Mouse (Mus musculus): ENCODE data around the gene Klf11. TPM values are rescaled to one million over a fixed set of nuclear protein-coding genes. Genes with fewer than 3 reads are reported as not detected.
"Not testable (repeated sequence)": the region's sequence is repeated elsewhere in the genome, so short reads cannot be mapped to it uniquely, and the experiment has no call there.

Gene Klf11
- polyA plus RNA-seq, 1 experiment from 2014 or later = 11.2 TPM

DNA sequence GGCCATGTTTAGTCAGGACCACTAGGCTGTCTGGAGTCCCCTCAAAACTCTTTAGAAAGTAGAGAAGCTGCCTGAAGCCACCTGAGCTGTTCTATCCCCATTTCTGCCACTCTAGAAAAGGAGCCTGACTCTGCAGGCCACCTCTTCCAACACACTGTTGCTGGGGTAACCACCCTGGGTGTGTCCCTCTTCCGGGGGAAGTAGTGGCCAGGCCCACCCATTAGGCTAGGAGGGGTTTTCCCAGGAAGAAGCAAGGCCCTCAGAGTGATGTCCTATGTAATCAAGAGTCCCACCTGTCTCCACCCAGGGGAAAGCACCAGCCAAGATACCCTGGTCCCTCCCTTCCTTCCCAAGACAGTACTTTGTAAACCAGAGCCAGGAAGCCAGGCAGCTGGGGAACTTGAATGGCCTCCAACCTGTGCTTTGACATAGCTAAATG lies 17.3 kb upstream of the Klf11 start:
- Histone ChIP-seq H3K27me3 (no peaks in the 10 kb centered on the region), H3K36me3 (ENCODE audit: poor library complexity, severe bottlenecking) (no peaks in the 10 kb centered on the region), H3K9me3 (replicated peaks) (no peaks in the 10 kb centered on the region), H3K27ac (no peak overlapping the region), H3K4me2 (no peak overlapping the region), H3K9ac (no peak overlapping the region), H3K4me3 (no peak overlapping the region), H3K4me1 (no peaks in the 10 kb centered on the region)
- WGBS = 81% methylated on average over 1 of the region's 1 CpGs
- no peak for ATAC-seq

GRCm38 (mm10) chr12:24634212-24634611 lies 16.9 kb upstream of the Klf11 start:
- 88% methylated on average over 4 of the region's 4 CpGs for WGBS
- no peaks in the 10 kb centered on the region for H3K27me3 ChIP-seq
- H3K36me3 ChIP-seq (ENCODE audit: poor library complexity, severe bottlenecking) = no peaks in the 10 kb centered on the region
- no peak overlapping the region for H3K27ac ChIP-seq
- H3K9me3 ChIP-seq (replicated peaks) = no peaks in the 10 kb centered on the region
- H3K4me3 ChIP-seq = no peak overlapping the region
- no peak overlapping the region for H3K9ac ChIP-seq
- H3K4me1 ChIP-seq = no peaks in the 10 kb centered on the region
- no peak overlapping the region for H3K4me2 ChIP-seq
- no peak for ATAC-seq

DNA sequence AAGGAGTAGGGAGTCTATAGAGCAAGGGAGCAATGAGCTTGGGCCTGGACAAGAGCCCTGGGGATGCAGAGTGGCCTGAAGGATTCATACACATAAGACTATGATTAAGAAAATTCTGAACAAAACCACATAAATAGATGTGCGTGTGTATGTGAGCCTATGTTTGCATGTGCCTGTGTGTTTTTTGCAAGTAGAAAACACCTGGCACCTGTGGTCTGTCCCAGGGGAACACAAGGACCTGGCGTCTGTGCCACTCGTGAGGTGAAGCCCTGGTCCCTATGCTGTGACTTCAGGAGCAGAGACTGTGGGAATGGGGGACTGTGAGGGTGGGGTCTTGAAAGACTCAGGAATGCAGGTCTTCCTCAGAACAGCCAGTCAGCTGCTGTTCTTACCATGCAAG lies 16.4 kb upstream of the Klf11 start:
- no peaks in the 10 kb centered on the region for H3K36me3 ChIP-seq (ENCODE audit: poor library complexity, severe bottlenecking)
- H3K27me3 ChIP-seq = no peaks in the 10 kb centered on the region
- WGBS = 88% methylated on average over 3 of the region's 3 CpGs

GRCm38 (mm10) chr12:24638787-24639186 lies 12.3 kb upstream of the Klf11 start:
- not testable (repeated sequence) for H3K36me3 ChIP-seq (ENCODE audit: poor library complexity, severe bottlenecking); H3K9ac ChIP-seq; H3K9me3 ChIP-seq (replicated peaks); H3K4me3 ChIP-seq; H3K27me3 ChIP-seq; H3K27ac ChIP-seq; ATAC-seq; H3K4me2 ChIP-seq
- peaks cover 12% of the 10 kb centered on the region for H3K4me1 ChIP-seq
- WGBS = 94% methylated on average over 10 of the region's 10 CpGs

More for the DNA sequence above, 16.4 kb upstream of the Klf11 start:
- ATAC-seq = no peak
- Histone ChIP-seq H3K9ac (no peak overlapping the region), H3K9me3 (replicated peaks) (no peaks in the 10 kb centered on the region), H3K27ac (no peak overlapping the region), H3K4me3 (no peak overlapping the region), H3K4me2 (no peak overlapping the region), H3K4me1 (no peaks in the 10 kb centered on the region)

DNA sequence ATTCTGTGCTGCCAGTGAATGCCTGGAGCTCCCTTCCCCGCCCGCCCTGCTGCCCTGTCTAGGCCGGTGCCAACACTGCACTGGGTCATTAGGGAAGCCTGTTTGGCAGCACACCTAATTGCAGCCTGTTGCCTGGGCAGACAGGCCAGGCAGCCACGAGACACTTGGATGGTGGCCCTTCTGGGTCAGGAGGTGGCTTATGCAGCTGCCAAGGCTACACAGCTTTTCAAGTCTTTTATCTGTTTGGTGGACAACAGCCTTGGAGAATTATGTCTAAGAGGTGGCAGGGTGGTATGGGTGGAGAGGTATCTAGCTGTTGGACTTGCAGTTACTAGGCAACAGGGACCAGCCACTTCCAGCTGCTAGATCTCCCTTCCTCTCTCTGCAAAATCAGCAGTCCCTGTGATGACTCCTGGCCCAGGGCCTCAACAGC lies 8.7 kb upstream of the Klf11 start:
- peak; percentile 94 for ATAC-seq

GRCm38 (mm10) chr12:24644125-24644571 lies 6.9 kb upstream of the Klf11 start:
- ATAC-seq = no peak
- H3K4me3 ChIP-seq = no peak overlapping the region
- WGBS = 27% methylated on average over 1 of the region's 1 CpGs

More for the DNA sequence above, 8.7 kb upstream of the Klf11 start:
- H3K9me3 ChIP-seq (replicated peaks) = no peaks in the 10 kb centered on the region
- H3K4me1 ChIP-seq = peaks cover 12% of the 10 kb centered on the region
- no peaks in the 10 kb centered on the region for H3K27me3 ChIP-seq
- H3K27ac ChIP-seq = no peak overlapping the region
- WGBS = 34% methylated on average over 4 of the region's 4 CpGs
- H3K4me2 ChIP-seq = no peak overlapping the region
- H3K36me3 ChIP-seq (ENCODE audit: poor library complexity, severe bottlenecking) = no peaks in the 10 kb centered on the region
- H3K9ac ChIP-seq = 0 out of 2 replicates have a peak overlapping the region, but pooled peaks have one; percentile 4
- no peak overlapping the region for H3K4me3 ChIP-seq

GRCm38 (mm10) chr12:24645901-24646300 lies 5.2 kb upstream of the Klf11 start:
- Histone ChIP-seq H3K36me3 (ENCODE audit: poor library complexity, severe bottlenecking) (no peaks in the 10 kb centered on the region), H3K9ac (no peak overlapping the region), H3K4me3 (no peak overlapping the region), H3K4me1 (peaks cover 19% of the 10 kb centered on the region), H3K4me2 (no peak overlapping the region), H3K27me3 (no peaks in the 10 kb centered on the region), H3K27ac (no peak overlapping the region), H3K9me3 (replicated peaks) (no peaks in the 10 kb centered on the region)
- 85% methylated on average over 6 of the region's 6 CpGs for WGBS
- no peak for ATAC-seq

More at GRCm38 (mm10) chr12:24644125-24644571, 6.9 kb upstream of the Klf11 start:
- Histone ChIP-seq H3K36me3 (ENCODE audit: poor library complexity, severe bottlenecking) (no peaks in the 10 kb centered on the region), H3K27ac (no peak overlapping the region), H3K9me3 (replicated peaks) (no peaks in the 10 kb centered on the region), H3K4me2 (no peak overlapping the region), H3K9ac (no peak overlapping the region), H3K27me3 (no peaks in the 10 kb centered on the region), H3K4me1 (peaks cover 12% of the 10 kb centered on the region)

- H3K36me3 ChIP-seq (ENCODE audit: poor library complexity, severe bottlenecking) = no peaks in the 10 kb centered on the region
- no peak overlapping the region for H3K27ac ChIP-seq
- 79% methylated on average over 1 of the region's 1 CpGs for WGBS
- H3K9me3 ChIP-seq (replicated peaks) = no peaks in the 10 kb centered on the region
- no peaks in the 10 kb centered on the region for H3K27me3 ChIP-seq
- peaks cover 21% of the 10 kb centered on the region for H3K4me1 ChIP-seq
- no peak for ATAC-seq
- no peak overlapping the region for H3K9ac ChIP-seq
- H3K4me3 ChIP-seq = no peak overlapping the region
- H3K4me2 ChIP-seq = no peak overlapping the region
Observed at GRCm38 (mm10) chr12:24648094-24648493, 3.0 kb upstream of the Klf11 start.

DNA sequence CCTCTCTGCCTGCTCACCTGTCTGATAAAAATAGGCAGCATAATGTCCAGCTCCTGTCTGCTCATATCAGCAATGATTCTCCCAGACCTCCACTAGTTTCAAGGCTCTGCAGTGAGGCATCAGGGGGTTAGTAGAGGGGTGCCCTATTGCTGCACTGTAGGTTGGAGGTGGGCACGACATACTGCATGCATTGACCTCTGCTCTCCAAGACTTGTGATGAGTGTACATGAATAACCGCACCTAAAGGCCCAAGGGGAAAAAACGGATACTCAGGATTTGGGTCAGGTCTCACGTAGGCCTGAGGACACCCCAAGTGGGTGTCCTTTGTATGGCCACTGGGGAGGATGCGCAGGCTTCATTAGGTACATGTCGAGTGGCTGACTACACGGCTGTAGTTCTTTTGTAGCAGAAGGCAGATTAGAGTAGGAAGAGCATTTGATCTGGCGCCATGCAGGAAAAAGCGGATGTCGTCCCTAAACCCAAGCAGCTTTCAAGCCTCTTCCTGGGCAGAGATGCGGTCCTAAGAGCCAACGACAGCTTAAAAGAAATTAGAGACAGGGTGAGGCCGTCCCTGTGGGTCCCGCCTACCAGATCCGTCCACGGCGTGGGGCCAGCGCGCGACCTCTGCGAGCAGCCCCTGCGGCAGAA lies 535 bp upstream of the Klf11 start:
- Histone ChIP-seq H3K9ac (peak overlapping the region; percentile 88), H3K4me1 (peaks cover 21% of the 10 kb centered on the region), H3K9me3 (replicated peaks) (no peaks in the 10 kb centered on the region), H3K27ac (peak overlapping the region; percentile 48; the same call in 1 of the 2 replicates), H3K36me3 (ENCODE audit: poor library complexity, severe bottlenecking) (peaks cover 22% of the 10 kb centered on the region), H3K4me3 (peak overlapping the region; percentile 88), H3K4me2 (peak overlapping the region; percentile 75), H3K27me3 (no peaks in the 10 kb centered on the region)
- 2% methylated on average over 22 of the region's 22 CpGs for WGBS
- ATAC-seq = peak; percentile 20

DNA sequence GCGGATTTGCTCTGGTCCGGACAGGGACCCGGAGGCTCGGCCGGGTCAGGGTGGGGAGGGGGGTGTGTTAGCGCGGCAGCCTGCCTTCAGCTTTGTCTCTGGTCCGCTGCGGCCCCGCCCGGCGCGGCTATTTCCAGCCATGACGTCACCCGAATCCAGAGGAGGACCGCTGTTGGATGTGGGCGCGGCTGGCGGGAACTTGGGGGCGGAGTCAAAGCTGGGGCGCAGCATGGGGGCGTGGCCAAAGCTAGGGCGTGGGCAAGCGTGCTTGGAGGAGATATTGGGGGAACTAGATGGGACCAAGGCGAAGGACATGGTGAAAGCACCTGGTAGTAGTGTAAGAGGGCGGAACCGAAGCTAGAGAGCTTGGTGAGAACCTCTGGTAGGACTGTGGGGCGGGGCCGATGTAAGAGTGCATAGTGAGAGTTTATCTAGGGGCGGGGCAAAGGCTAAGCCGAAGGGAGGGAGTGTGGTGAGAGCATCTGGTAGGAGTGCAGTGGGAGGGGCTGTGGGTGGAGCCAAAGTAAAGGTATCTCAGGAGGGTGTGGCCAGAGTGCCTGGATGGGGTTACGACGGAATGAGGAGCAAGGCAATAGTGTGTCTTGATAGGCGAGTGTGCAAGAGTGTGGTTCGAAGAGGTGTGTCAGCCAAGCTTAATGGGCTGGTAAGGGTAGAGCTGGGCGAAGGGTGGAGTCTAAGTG lies 718 bp downstream of the Klf11 start:
- peak; percentile 83 for ATAC-seq
- Histone ChIP-seq H3K36me3 (ENCODE audit: poor library complexity, severe bottlenecking) (peaks cover 34% of the 10 kb centered on the region), H3K4me2 (peak overlapping the region; percentile 75), H3K9me3 (replicated peaks) (no peaks in the 10 kb centered on the region), H3K27me3 (no peaks in the 10 kb centered on the region), H3K4me3 (peak overlapping the region; percentile 88), H3K27ac (peak overlapping the region; percentile 91), H3K4me1 (peaks cover 31% of the 10 kb centered on the region), H3K9ac (peak overlapping the region; percentile 88)
- WGBS = 1% methylated on average over 34 of the region's 36 CpGs

GRCm38 (mm10) chr12:24654065-24654862 lies 3.2 kb downstream of the Klf11 start:
- Histone ChIP-seq H3K4me2 (no peak overlapping the region), H3K4me3 (no peak overlapping the region), H3K4me1 (peaks cover 37% of the 10 kb centered on the region), H3K9me3 (replicated peaks) (no peaks in the 10 kb centered on the region), H3K27me3 (no peaks in the 10 kb centered on the region), H3K27ac (no peak overlapping the region), H3K9ac (no peak overlapping the region), H3K36me3 (ENCODE audit: poor library complexity, severe bottlenecking) (peaks cover 51% of the 10 kb centered on the region)
- WGBS = 89% methylated on average over 16 of the region's 16 CpGs
- ATAC-seq = no peak

- no peak for ATAC-seq
- WGBS = 76% methylated on average over 3 of the region's 3 CpGs
Observed at GRCm38 (mm10) chr12:24656436-24656835, 5.4 kb downstream of the Klf11 start.

More at GRCm38 (mm10) chr12:24656436-24656835, 5.4 kb downstream of the Klf11 start:
- Histone ChIP-seq H3K9ac (peak overlapping the region; percentile 17; the same call in 1 of the 2 replicates), H3K4me3 (no peak overlapping the region), H3K9me3 (replicated peaks) (no peaks in the 10 kb centered on the region), H3K36me3 (ENCODE audit: poor library complexity, severe bottlenecking) (peaks cover 66% of the 10 kb centered on the region), H3K27me3 (no peaks in the 10 kb centered on the region), H3K4me2 (peak overlapping the region; percentile 8; the same call in 1 of the 2 replicates), H3K4me1 (peaks cover 30% of the 10 kb centered on the region), H3K27ac (no peak overlapping the region)

All from forebrain, embryonic 13.5 days (tissue).